Comparison of ENCODE assay signal across 8 mouse cellular contexts in the genomic region with DNA sequence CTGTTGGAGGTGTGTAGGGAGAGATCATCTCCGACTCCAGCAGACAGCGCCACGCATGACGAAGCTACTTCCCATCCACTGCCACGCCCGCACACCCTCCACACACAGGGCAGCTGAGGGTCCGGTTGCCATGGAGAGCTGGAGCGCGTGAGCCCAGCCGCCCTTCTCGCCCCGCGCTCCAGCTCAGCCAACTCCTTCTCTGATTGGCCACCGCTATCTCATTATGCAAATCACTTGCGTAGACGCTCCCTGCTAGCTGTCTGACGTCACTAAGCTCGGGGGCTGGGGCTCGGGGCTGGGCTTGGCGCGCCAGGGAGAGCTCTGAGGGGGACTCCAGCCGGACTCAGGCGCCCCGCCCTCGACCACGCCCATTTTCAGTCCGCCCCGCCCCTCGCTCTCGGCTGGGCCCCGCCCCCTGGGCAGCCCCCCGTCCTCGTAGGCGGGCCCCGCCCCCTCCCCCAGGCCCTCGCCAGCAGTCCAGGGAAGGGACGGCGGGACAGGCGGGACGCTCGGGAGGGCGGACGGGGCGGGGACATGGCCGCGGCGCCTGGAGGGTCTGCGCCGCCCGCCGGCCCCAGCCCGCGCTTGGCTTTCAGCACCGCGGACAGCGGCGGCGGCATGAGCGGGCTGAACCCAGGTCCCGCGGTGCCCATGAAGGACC. TPM values are rescaled to one million over a fixed set of nuclear protein-coding genes. Genes with fewer than 3 reads are reported as not detected.
DNase-seq lines count a peak whose midpoint lies in the region; ATAC-seq and TF ChIP-seq lines count a peak whose summit lies in the region.

A gene (plus strand): TSS at position 74 of the 661 bp plus-strand sequence.

- H3K4me1 ChIP-seq in bone marrow, adult 2 months (ENCODE audit: control insufficient read depth, insufficient read depth, low read length), result peaks cover 2% of the 10 kb centered on the region
- peaks cover 12% of the 10 kb centered on the region for H3K4me1 ChIP-seq in embryonic facial prominence, embryonic 14.5 days (ENCODE audit: control insufficient read depth, insufficient read depth, low read length)
- H3K4me1 ChIP-seq in limb, embryonic 14.5 days (ENCODE audit: control insufficient read depth, insufficient read depth, low read length), result peaks cover 7% of the 10 kb centered on the region; the same call in 1 of the 2 replicates
- H3K4me1 ChIP-seq in midbrain, embryonic 16.5 days (ENCODE audit: control insufficient read depth, insufficient read depth, low read length), result peaks cover 15% of the 10 kb centered on the region
- H3K4me1 ChIP-seq in spleen, adult 2 months (ENCODE audit: control insufficient read depth, insufficient read depth, insufficient read length), result peaks cover 10% of the 10 kb centered on the region

- H3K27me3 ChIP-seq in embryonic facial prominence, embryonic 14.5 days (replicated peaks; ENCODE audit: control insufficient read depth, insufficient read depth, low read length), result peaks cover 15% of the 10 kb centered on the region; the same call in 1 of the 2 replicates
- no peaks in the 10 kb centered on the region for H3K27me3 ChIP-seq in limb, embryonic 14.5 days (ENCODE audit: control insufficient read depth, insufficient read depth, low read length)
- H3K27me3 ChIP-seq in midbrain, embryonic 16.5 days (ENCODE audit: control insufficient read depth, insufficient read depth, low read depth, low read length), result peaks cover 3% of the 10 kb centered on the region; the same call in 1 of the 2 replicates
- peaks cover 11% of the 10 kb centered on the region for H3K27me3 ChIP-seq in spleen, adult 2 months (ENCODE audit: control insufficient read depth, insufficient read depth, low read length)

- H3K9me3 ChIP-seq in embryonic facial prominence, embryonic 14.5 days (ENCODE audit: control insufficient read depth, low read length), result no peaks in the 10 kb centered on the region
- no peaks in the 10 kb centered on the region for H3K9me3 ChIP-seq in limb, embryonic 14.5 days (ENCODE audit: control insufficient read depth, low read length)
- no peaks in the 10 kb centered on the region for H3K9me3 ChIP-seq in midbrain, embryonic 16.5 days (replicated peaks; ENCODE audit: control insufficient read depth, low read length, poor library complexity, severe bottlenecking)

- WGBS in bone marrow, adult 2 months, result under 1% methylated on average over 61 of the region's 61 CpGs
- 0% methylated on average over 21 of the region's 61 CpGs for WGBS in embryonic facial prominence, embryonic 14.5 days
- 1% methylated on average over 37 of the region's 61 CpGs for WGBS in limb, embryonic 14.5 days
- under 1% methylated on average over 54 of the region's 61 CpGs for WGBS in midbrain, embryonic 16.5 days
- WGBS in spleen, adult 2 months, result 1% methylated on average over 57 of the region's 61 CpGs

- TF ChIP-seq POLR2A in bone marrow, adult 2 months (IDR thresholded peaks at IDR 0.05; ENCODE audit: borderline replicate concordance, control insufficient read depth, low read depth, low read length), result no peak
- TF ChIP-seq POLR2A in limb, embryonic 14.5 days (IDR thresholded peaks at IDR 0.05; ENCODE audit: borderline replicate concordance, extremely low read depth, insufficient read depth, insufficient read length), result no peak
- no peak for TF ChIP-seq POLR2A in spleen, adult 2 months (IDR thresholded peaks at IDR 0.05; ENCODE audit: low read depth, low read length)

- no peaks in the 10 kb centered on the region for H3K36me3 ChIP-seq in embryonic facial prominence, embryonic 14.5 days (ENCODE audit: control insufficient read depth, insufficient read depth, low read length)
- H3K36me3 ChIP-seq in limb, embryonic 14.5 days (ENCODE audit: control insufficient read depth, insufficient read depth, low read length), result no peaks in the 10 kb centered on the region
- no peaks in the 10 kb centered on the region for H3K36me3 ChIP-seq in midbrain, embryonic 16.5 days (ENCODE audit: control insufficient read depth, insufficient read depth, low read length)
- H3K36me3 ChIP-seq in spleen, adult 2 months (ENCODE audit: control insufficient read depth, insufficient read depth, low read length), result no peaks in the 10 kb centered on the region

- H3K9ac ChIP-seq in embryonic facial prominence, embryonic 14.5 days (ENCODE audit: low read depth, low read length), result no peak within 1 kb of the TSS
- no peak within 1 kb of the TSS for H3K9ac ChIP-seq in limb, embryonic 14.5 days (ENCODE audit: low read depth, low read length, severe bottlenecking)
- peak within 1 kb of the TSS; percentile 74 for H3K9ac ChIP-seq in midbrain, embryonic 16.5 days (ENCODE audit: low read depth, low read length)

- DNase-seq in A20 (ENCODE audit: low read depth, low spot score), result peak; percentile 86
- peak; percentile 98 for DNase-seq in embryonic facial prominence, embryonic 14.5 days (ENCODE audit: low spot score)
- peak; percentile 34 for DNase-seq in heart, adult 8-10 months (ENCODE audit: low spot score)
- DNase-seq in kidney, adult 8-10 months, result peak; percentile 42 to 53
- DNase-seq in limb, embryonic 14.5 days (ENCODE audit: low spot score), result peak; percentile 94
- DNase-seq in spleen, adult 2 months (ENCODE audit: low read depth in 1 of 2, low spot score in 2 of 2), result peak in 1 of 2 experiments; percentile 11

- H3K4me2 ChIP-seq in embryonic facial prominence, embryonic 14.5 days (ENCODE audit: low read depth, low read length), result peak within 1 kb of the TSS; percentile 67
- peak within 1 kb of the TSS; percentile 76 for H3K4me2 ChIP-seq in limb, embryonic 14.5 days (replicated peaks; ENCODE audit: low read depth, low read length, severe bottlenecking)
- peak within 1 kb of the TSS; percentile 57 for H3K4me2 ChIP-seq in midbrain, embryonic 16.5 days (ENCODE audit: low read length)

- H3K4me3 ChIP-seq in bone marrow, adult 2 months (replicated peaks; ENCODE audit: control insufficient read depth, low read depth, low read length), result peak within 1 kb of the TSS; percentile 16
- peak within 1 kb of the TSS; percentile 49 for H3K4me3 ChIP-seq in embryonic facial prominence, embryonic 14.5 days (ENCODE audit: low read depth, low read length)
- peak within 1 kb of the TSS; percentile 44 for H3K4me3 ChIP-seq in limb, embryonic 14.5 days (replicated peaks; ENCODE audit: low read length)
- H3K4me3 ChIP-seq in midbrain, embryonic 16.5 days (ENCODE audit: low read depth, low read length), result peak within 1 kb of the TSS; percentile 57
- peak within 1 kb of the TSS; percentile 29; the same call in 1 of the 2 replicates for H3K4me3 ChIP-seq in spleen, adult 2 months (ENCODE audit: extremely low read depth, insufficient read depth, insufficient read length)

- no peak within 1 kb of the TSS for H3K27ac ChIP-seq in bone marrow, adult 2 months (ENCODE audit: control insufficient read depth, insufficient read depth, low read depth, low read length, poor library complexity)
- no peak within 1 kb of the TSS for H3K27ac ChIP-seq in embryonic facial prominence, embryonic 14.5 days (replicated peaks; ENCODE audit: low read depth, low read length)
- no peak within 1 kb of the TSS for H3K27ac ChIP-seq in limb, embryonic 14.5 days (replicated peaks; ENCODE audit: low read depth, low read length)
- H3K27ac ChIP-seq in midbrain, embryonic 16.5 days (ENCODE audit: low read length), result peak within 1 kb of the TSS; percentile 60
- no peak within 1 kb of the TSS for H3K27ac ChIP-seq in spleen, adult 2 months (ENCODE audit: insufficient read depth, low read length)

- peak; percentile 98 for ATAC-seq in embryonic facial prominence, embryonic 14.5 days (ENCODE audit: low read depth)
- ATAC-seq in limb, embryonic 14.5 days (ENCODE audit: low FRiP score, low read depth), result peak; percentile 99
- ATAC-seq in midbrain, embryonic 16.5 days, result peak; percentile 98

- TF ChIP-seq CTCF in bone marrow, adult 2 months (IDR thresholded peaks at IDR 0.05; ENCODE audit: control insufficient read depth, insufficient read depth, low read length), result no peak
- TF ChIP-seq CTCF in spleen, adult 2 months (IDR thresholded peaks at IDR 0.05; ENCODE audit: extremely low read depth, insufficient read depth, insufficient read length, insufficient replicate concordance), result no peak

RNA-seq across cellular contexts. Expression of the gene that starts here (rescaled TPM):
- not detected in 2 replicates for polyA plus RNA-seq in bone marrow, adult 2 months (2011; ENCODE audit: insufficient read depth, insufficient read length, low replicate concordance, missing spikeins)
- polyA plus RNA-seq in embryonic facial prominence, embryonic 14.5 days (2014; fragmentation: Nextera tagmentation; extraction: Ambion mirVana), result 0.93 and 0.96 TPM in 2 replicates
- not detected for total RNA-seq in heart, adult 8-10 months (2022)
- polyA plus RNA-seq in limb, embryonic 14.5 days (2012; rRNA removed), result 0.06 and 0.16 TPM in 2 replicates
- not detected in 2 replicates for polyA plus RNA-seq in limb, embryonic 14.5 days (2014; fragmentation: Nextera tagmentation; extraction: Ambion mirVana)
- 64.7 and 65.0 TPM in 2 replicates for polyA plus RNA-seq in midbrain, embryonic 16.5 days (2015; fragmentation: Nextera tagmentation; extraction: Ambion mirVana)
- polyA plus RNA-seq in spleen, adult 2 months (2012; rRNA removed), result 0.07 TPM in 1 of 2 replicates, not detected in the other

Comparison
In these comparisons a context has a peak if more than half of its experiments do, and no peak if none do; other contexts are left out.
1. RNA of the gene that starts here (polyA plus RNA-seq): 64.7 to 65.0 TPM in midbrain, embryonic 16.5 days; 0.93 to 0.96 TPM in embryonic facial prominence, embryonic 14.5 days, 0.06 to 0.16 TPM in limb, embryonic 14.5 days, 0.07 TPM in spleen, adult 2 months and not detected in bone marrow, adult 2 months; every median in the first group is over 10 times any median in the second.
2. Peak in DNase-seq, ATAC-seq, H3K4me3 ChIP-seq and H3K4me2 ChIP-seq in embryonic facial prominence, embryonic 14.5 days; RNA of the gene not detected or under 1 TPM.
3. Peak in DNase-seq in heart, adult 8-10 months; RNA of the gene not detected or under 1 TPM.
4. Peak in DNase-seq, ATAC-seq, H3K4me3 ChIP-seq and H3K4me2 ChIP-seq in limb, embryonic 14.5 days; RNA of the gene not detected or under 1 TPM.
5. Peak in every context shown above with its lines, with median percentiles within 50 percentile points of each other: H3K4me3 ChIP-seq, ATAC-seq and H3K4me2 ChIP-seq.